Mouse (Mus musculus) neural tube, embryonic 11.5 days (tissue): ENCODE measurements around the gene Olfr706. TPM values are rescaled to one million over a fixed set of nuclear protein-coding genes. Genes with fewer than 3 reads are reported as not detected.
"Not testable (repeated sequence)": the region's sequence is repeated elsewhere in the genome, so short reads cannot be mapped to it uniquely, and the experiment has no call there.

ENCODE experiments used
- ATAC-seq: fragments of 200-750 bp; cut with Nextera tagmentation; 2 replicates; pipeline ENCODE4 v1.8.0; 2017; ENCODE audit warnings: moderate number of reproducible peaks, mild to moderate bottlenecking, moderate TSS enrichment, moderate library complexity; ENCODE audit not compliant: insufficient read depth, low FRiP score, low TSS enrichment
- DNase-seq: peaks from one replicate; pipeline ENCODE4 v3.0.0-alpha.2; 2015; ENCODE audit warnings: low spot score
- H3K27ac ChIP-seq: fragments of 300-500 bp; sonication (generic); 2 replicates; pipeline ENCODE4 v1.5.1; 2014; ENCODE audit warnings: low read depth, mild to moderate bottlenecking, low read length
- H3K27me3 ChIP-seq: fragments of 300-500 bp; sonication (generic); 2 replicates; pipeline ENCODE4 v1.6.1; 2014; ENCODE audit warnings: mild to moderate bottlenecking, low read length, mixed read lengths; ENCODE audit not compliant: control insufficient read depth, insufficient read depth
- H3K36me3 ChIP-seq: fragments of 300-500 bp; sonication (generic); 2 replicates; pipeline ENCODE4 v1.6.1; 2014; ENCODE audit warnings: mild to moderate bottlenecking, low read length, moderate library complexity, mixed read lengths; ENCODE audit not compliant: control insufficient read depth, insufficient read depth
- H3K4me1 ChIP-seq: fragments of 300-500 bp; sonication (generic); 2 replicates; pipeline ENCODE4 v1.6.1; 2014; ENCODE audit warnings: low read length, mixed read lengths; ENCODE audit not compliant: control insufficient read depth, insufficient read depth
- H3K4me2 ChIP-seq: fragments of 300-500 bp; sonication (generic); 2 replicates; pipeline ENCODE4 v1.6.1; 2014; ENCODE audit warnings: low read depth, mild to moderate bottlenecking, moderate library complexity
- H3K4me3 ChIP-seq: fragments of 300-500 bp; sonication (generic); 2 replicates; pipeline ENCODE4 v1.5.1; 2014; ENCODE audit warnings: low read depth, low read length
- H3K9ac ChIP-seq: fragments of 300-500 bp; sonication (generic); 2 replicates; pipeline ENCODE4 v1.6.1; 2014; ENCODE audit warnings: mild to moderate bottlenecking, low read length
- H3K9me3 ChIP-seq: fragments of 300-500 bp; sonication (generic); 2 replicates; pipeline ENCODE4 v1.6.1; 2016; ENCODE audit warnings: low read length; ENCODE audit not compliant: control insufficient read depth
- WGBS: fragments of 180-500 bp; shearing (Covaris S2); extraction: QIAGEN DNeasy Blood & Tissue Kit; methylation state at CpG from one replicate; pipeline ENCODE4 v1.1.7; 2014; 5-methylcytosine and 5-hydroxymethylcytosine counted together
- polyA plus RNA-seq: library from polyadenylated mRNA; unstranded; fragments of >200 nt; fragmentation: Nextera tagmentation; extraction: Ambion mirVana; gene quantifications from 2 replicates; pipeline ENCODE4 v1.2.1, GENCODE M21; 2014

The Olfr706 gene
- not detected in 2 replicates for polyA plus RNA-seq

DNA sequence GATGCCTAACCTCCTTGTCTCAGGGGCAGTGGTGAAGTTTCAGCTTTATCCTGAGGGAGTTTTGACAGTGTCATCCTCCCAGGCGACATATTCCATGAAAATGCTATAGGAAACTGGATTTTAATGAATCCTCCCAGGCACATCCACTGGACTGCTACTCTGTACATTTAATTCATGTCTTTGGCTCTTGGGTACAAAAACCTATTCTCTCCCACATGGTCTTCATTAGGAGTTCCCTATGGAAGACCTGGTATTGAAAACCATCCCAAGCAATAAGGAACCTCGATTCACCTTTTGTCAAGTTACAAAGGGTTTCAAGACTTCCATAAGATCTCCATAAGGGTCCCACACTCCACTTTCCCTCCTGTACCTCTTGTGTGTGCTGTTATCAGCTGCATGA lies at the start of gene Olfr706:
Gene Olfr706 (minus strand): TSS at position 101 of the 400 bp plus-strand sequence.
- no peak within 1 kb of the TSS for H3K27ac ChIP-seq
- no peak within 1 kb of the TSS for H3K9ac ChIP-seq
- H3K27me3 ChIP-seq = no peaks in the 10 kb centered on the region
- H3K4me2 ChIP-seq = no peak within 1 kb of the TSS
- no peaks in the 10 kb centered on the region for H3K4me1 ChIP-seq
- H3K36me3 ChIP-seq = no peaks in the 10 kb centered on the region
- H3K9me3 ChIP-seq = no peaks in the 10 kb centered on the region
- H3K4me3 ChIP-seq = no peak within 1 kb of the TSS
- 85% methylated on average over 2 of the region's 2 CpGs for WGBS
- ATAC-seq = no peak
- no peak for DNase-seq

DNA sequence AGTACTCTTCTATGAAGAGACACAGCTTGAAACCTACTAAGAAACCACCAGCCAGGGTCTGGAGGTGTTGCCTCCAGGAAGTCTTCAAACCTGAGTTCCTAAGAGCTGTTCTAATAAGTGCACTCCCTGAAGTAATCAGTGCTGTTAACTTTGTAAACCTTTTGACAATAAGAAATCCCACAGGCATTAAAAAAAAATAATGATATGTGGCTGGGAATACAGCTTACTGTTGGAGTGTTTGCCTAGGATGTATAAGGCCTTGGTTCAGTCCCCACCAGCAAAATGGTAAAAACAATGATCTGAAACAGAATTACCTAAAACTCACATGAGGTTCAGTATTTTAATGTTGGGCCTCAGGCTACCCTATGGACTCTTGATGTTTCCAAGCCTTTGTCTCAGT lies 44.2 kb upstream of the Olfr706 start, which contains the start of gene Olfr709-ps1:
Gene Olfr709-ps1 (minus strand): TSS at position 101 of the 400 bp plus-strand sequence.
- Histone ChIP-seq H3K9me3 (no peaks in the 10 kb centered on the region), H3K36me3 (no peaks in the 10 kb centered on the region), H3K4me3 (no peak within 1 kb of the TSS), H3K9ac (no peak within 1 kb of the TSS), H3K4me2 (no peak within 1 kb of the TSS), H3K27ac (no peak within 1 kb of the TSS), H3K4me1 (no peaks in the 10 kb centered on the region), H3K27me3 (no peaks in the 10 kb centered on the region)
- ATAC-seq = no peak
- DNase-seq = no peak

DNA sequence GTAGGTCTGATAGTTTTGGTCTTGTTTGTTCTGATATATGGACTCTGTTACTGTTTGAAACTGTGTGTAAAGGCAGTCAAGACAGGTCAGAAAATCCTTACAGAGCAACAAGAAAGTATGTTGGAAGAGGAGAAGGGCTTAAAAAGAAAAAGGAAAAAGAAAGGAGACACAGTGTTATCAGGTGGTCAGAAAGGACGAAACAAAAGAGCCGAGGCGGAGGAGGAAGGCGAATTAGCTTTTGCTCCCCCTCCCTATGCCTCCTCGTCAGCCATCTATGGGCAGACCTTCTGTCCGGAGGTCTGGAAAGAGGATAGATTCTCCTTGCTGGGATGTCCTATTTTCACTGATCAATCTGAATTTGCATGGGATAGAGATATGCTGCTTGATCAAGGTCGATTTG lies 33.0 kb upstream of the Olfr706 start:
- H3K4me2 ChIP-seq, H3K27me3 ChIP-seq, H3K27ac ChIP-seq, DNase-seq, H3K36me3 ChIP-seq, H3K9ac ChIP-seq, H3K9me3 ChIP-seq, H3K4me1 ChIP-seq, ATAC-seq, H3K4me3 ChIP-seq: not testable (repeated sequence)
- WGBS = 84% methylated on average over 2 of the region's 7 CpGs

DNA sequence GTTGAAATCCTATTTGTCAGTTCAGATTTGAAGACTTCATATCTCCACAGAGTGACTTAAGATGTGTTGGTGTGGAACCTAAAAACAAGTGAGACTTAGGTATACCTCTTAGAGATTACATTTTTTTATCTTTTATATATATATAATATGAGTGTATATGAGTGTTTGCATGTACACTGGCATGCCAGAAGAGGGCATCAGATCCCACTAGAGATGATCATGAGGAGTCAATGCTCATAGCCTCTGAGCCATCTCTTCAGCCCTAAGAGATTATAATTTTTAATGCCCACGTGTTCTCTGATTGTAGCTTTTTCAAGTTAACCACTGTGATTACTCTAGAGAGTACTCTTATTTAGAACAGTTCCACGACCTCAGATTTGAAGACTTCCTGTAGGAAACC lies 19.7 kb upstream of the Olfr706 start, which contains the start of gene Olfr1532-ps1:
Gene Olfr1532-ps1 (plus strand): TSS at position 326 of the 400 bp plus-strand sequence.
- Histone ChIP-seq H3K4me2 (no peak within 1 kb of the TSS), H3K9me3 (no peaks in the 10 kb centered on the region), H3K27me3 (no peaks in the 10 kb centered on the region), H3K4me3 (no peak within 1 kb of the TSS), H3K9ac (no peak within 1 kb of the TSS), H3K27ac (no peak within 1 kb of the TSS), H3K4me1 (no peaks in the 10 kb centered on the region), H3K36me3 (no peaks in the 10 kb centered on the region)
- ATAC-seq (no peak), DNase-seq (no peak)
- 79% methylated on average over 2 of the region's 2 CpGs for WGBS

DNA sequence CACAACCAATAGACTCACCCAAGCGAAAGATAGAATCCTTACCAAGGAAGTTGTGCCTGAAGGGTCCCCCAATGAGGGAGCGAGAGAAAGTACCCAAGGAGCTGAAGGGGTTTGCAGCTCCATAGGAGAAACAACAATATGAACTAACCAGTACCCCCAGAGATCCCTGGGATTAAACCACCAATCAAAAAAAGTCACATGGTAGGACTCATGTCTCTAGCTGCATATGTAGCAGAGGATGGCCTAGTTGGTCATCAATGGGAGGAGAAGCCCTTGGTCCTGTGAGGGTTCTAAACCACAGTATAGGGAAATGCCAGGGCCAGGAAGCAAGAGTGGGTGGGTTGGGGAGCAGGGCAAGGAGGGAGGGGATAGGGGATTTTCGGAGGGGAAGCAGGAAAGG lies 13.2 kb upstream of the Olfr706 start, which contains the start of gene Olfr707:
Gene Olfr707 (minus strand): TSS at position 101 of the 400 bp plus-strand sequence.
- not testable (repeated sequence) for H3K27me3 ChIP-seq, DNase-seq, ATAC-seq, H3K4me3 ChIP-seq, H3K27ac ChIP-seq, H3K9me3 ChIP-seq, H3K36me3 ChIP-seq, H3K9ac ChIP-seq, H3K4me2 ChIP-seq, H3K4me1 ChIP-seq
- WGBS = 89% methylated on average over 3 of the region's 3 CpGs

DNA sequence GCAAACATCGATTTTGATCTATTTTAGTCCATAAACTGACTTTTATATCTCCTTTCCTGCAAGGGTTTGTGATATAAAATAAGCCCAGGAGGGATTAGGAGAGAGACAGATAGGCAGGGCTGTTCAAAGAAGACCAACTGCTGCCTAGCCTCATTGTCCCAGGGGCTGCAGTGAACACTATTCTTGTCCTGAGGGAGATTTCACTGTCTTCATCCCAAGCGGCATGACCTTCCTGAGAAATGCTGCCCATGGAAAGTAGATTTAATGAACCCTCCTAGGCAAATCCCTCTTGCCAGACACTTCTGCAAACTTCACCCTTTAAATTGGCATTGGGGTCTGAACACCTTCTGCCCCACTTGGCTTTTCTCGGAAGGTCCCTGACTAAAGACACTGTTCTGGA lies 11.2 kb downstream of the Olfr706 start, which contains the start of gene Olfr705:
Gene Olfr705 (minus strand): TSS at position 101 of the 400 bp plus-strand sequence.
- DNase-seq = no peak
- ATAC-seq = no peak
- H3K4me1 ChIP-seq = no peaks in the 10 kb centered on the region
- 86% methylated on average over 3 of the region's 3 CpGs for WGBS
- no peaks in the 10 kb centered on the region for H3K27me3 ChIP-seq
- H3K9me3 ChIP-seq = no peaks in the 10 kb centered on the region
- no peaks in the 10 kb centered on the region for H3K36me3 ChIP-seq
- H3K9ac ChIP-seq = no peak within 1 kb of the TSS
- no peak within 1 kb of the TSS for H3K4me3 ChIP-seq
- H3K4me2 ChIP-seq = no peak within 1 kb of the TSS
- H3K27ac ChIP-seq = no peak within 1 kb of the TSS

DNA sequence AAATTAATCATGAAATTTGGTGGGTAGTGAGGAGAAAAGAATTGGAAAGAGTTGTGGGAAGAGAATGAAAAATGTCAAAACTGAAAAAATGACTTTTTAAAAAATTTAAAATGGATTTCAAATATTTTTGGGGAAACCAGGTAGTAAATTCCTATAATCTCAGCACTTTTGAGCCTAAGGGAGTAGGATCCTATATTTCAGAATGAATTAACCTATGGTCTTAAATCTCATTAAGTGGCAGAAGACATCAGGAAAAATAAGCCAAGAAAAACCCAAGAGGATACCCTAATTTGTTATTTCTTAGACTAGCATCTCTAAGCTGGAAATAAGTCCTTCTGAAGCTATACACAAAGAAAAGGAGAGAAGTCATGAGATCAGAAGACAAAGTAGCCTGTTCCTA lies 25.1 kb downstream of the Olfr706 start, which contains the start of gene Olfr704:
Gene Olfr704 (plus strand): TSS at position 301 of the 400 bp plus-strand sequence.
- ATAC-seq (no peak), DNase-seq (no peak)
- Histone ChIP-seq H3K9me3 (no peaks in the 10 kb centered on the region), H3K4me3 (no peak within 1 kb of the TSS), H3K4me2 (no peak within 1 kb of the TSS), H3K27ac (no peak within 1 kb of the TSS), H3K27me3 (no peaks in the 10 kb centered on the region), H3K36me3 (no peaks in the 10 kb centered on the region), H3K4me1 (no peaks in the 10 kb centered on the region), H3K9ac (no peak within 1 kb of the TSS)

DNA sequence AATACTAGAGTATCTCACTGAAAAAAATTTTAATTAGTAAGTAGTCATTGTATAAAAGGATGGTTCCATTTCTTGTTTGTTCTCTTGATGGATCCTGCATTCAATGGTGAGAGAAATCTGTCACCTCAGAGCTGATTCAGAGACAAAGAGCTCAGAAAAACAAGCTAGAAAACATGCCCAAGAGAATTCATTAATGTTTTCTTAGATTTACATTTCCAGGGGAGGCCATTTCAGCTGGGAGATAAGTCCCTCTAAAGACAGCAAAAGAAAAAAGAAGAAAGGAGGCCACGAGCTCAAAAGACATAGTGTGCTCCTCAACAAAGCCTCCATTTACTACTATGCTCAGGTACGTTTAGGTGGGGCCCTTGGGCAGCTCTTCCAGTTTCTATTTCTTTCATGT lies 44.9 kb downstream of the Olfr706 start, which contains the start of gene Olfr703:
Gene Olfr703 (plus strand): TSS at position 301 of the 400 bp plus-strand sequence.
- Histone ChIP-seq H3K4me1 (no peaks in the 10 kb centered on the region), H3K4me3 (no peak within 1 kb of the TSS), H3K27me3 (no peaks in the 10 kb centered on the region), H3K9ac (no peak within 1 kb of the TSS), H3K36me3 (no peaks in the 10 kb centered on the region), H3K27ac (no peak within 1 kb of the TSS), H3K9me3 (no peaks in the 10 kb centered on the region), H3K4me2 (no peak within 1 kb of the TSS)
- 69% methylated on average over 2 of the region's 2 CpGs for WGBS
- ATAC-seq (no peak), DNase-seq (no peak)

DNA sequence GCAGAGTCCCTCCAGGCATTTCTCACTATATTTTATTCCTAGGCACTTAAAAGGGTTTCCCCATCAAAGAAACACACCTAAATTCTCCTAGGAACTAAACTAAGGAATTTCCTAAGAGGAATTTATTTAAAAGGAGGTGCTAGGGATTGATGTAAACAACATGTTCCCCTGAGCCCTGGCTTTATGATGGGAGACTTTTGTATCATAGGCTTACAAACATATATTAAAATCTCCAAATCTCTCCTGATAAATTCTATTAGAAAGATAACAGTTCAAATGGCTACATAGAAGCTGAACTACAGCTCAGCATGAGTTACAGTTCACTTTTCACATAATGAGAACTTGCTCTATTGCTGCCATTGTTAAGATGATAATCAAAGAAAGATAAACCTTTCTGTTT lies 54.2 kb downstream of the Olfr706 start, which contains the start of gene Olfr702:
Gene Olfr702 (minus strand): TSS at position 101 of the 400 bp plus-strand sequence.
- Histone ChIP-seq H3K9me3 (no peaks in the 10 kb centered on the region), H3K4me1 (no peaks in the 10 kb centered on the region), H3K4me3 (no peak within 1 kb of the TSS), H3K27ac (no peak within 1 kb of the TSS), H3K9ac (no peak within 1 kb of the TSS), H3K36me3 (no peaks in the 10 kb centered on the region), H3K4me2 (no peak within 1 kb of the TSS), H3K27me3 (no peaks in the 10 kb centered on the region)
- no peak for ATAC-seq
- DNase-seq = no peak
